Mouse (Mus musculus) layer of hippocampus, adult 9-10 months (tissue): ENCODE data around the gene Galt.
"Not testable (repeated sequence)": the region's sequence is repeated elsewhere in the genome, so short reads cannot be mapped to it uniquely, and the experiment has no call there.

Experiments
- DNase-seq: peaks from one replicate; pipeline ENCODE4 v3.0.0; 2022; ENCODE audit warnings: low spot score

Gene Galt

GRCm38 (mm10) chr4:41740380-41741157, 14.5 kb upstream of the Galt start:
- no peak for DNase-seq

GRCm38 (mm10) chr4:41741158-41741560, 13.9 kb upstream of the Galt start:
- peak; percentile 82 for DNase-seq

DNA sequence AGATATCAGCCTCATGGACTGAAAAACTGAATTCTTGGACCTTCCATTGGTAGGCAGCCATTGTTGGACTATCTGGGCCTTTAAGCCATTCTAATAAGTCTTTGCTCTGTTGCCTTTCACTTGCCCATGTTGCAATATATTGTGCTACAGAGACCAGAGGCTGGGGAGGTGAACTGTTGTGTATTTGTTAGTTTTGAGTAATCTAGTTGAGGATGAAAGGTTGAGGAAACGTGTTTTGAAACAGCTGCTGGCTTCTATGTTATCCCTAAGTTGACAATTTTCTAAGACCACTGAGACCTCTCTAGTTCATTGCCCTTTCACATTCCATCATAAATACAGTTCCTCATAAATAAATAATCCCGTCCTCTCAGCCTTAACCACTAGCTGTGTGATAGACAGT, 10.9 kb upstream of the Galt start:
- DNase-seq, result no peak

DNA sequence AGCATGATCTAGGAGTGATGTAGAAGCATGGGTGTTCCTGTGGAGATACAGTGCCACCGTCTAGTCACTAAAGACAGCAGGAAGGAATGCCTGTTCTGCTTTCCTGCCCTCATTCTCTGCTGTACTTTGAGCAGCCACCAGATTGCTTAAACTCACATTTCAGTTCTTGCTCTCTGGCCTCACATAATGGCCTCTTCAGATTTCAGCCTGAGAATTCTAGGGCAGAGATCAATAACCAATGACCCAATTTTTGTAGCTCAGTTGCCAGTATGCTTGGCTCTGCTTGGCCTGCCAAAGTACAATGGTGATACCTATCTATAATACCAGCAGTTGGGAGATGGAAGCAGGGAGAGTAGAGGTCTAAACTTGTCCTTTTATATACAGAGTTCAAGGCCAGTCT, 10.0 kb upstream of the Galt start:
- DNase-seq, result no peak

GRCm38 (mm10) chr4:41755338-41756305, 594 bp downstream of the Galt start, which contains the start of gene Sigmar1:
Gene Sigmar1 (minus strand): TSS chr4:41756157.
- peak; percentile 66 for DNase-seq

DNA sequence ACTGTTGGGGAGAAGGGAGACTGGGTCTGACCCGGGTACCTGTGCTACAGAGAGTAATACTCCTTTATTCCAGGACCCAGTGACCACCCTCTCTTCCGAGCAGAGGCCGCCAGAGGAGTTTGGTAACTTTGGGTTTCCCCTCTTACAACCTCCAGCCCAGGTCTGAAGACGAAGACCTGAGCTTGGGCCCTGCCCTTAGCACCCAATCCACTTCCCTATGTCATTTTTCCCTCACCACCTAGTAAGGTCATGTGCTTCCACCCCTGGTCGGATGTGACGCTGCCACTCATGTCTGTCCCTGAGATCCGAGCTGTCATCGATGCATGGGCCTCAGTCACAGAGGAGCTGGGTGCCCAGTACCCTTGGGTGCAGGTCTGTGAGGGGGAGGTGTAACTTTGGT, 1.4 kb downstream of the Galt start:
- DNase-seq, result no peak

- DNase-seq, result no peak
Measured at GRCm38 (mm10) chr4:41757321-41757720, 2.3 kb downstream of the Galt start.

- DNase-seq, result no peak
Measured at GRCm38 (mm10) chr4:41758021-41758420, 3.0 kb downstream of the Galt start.

DNA sequence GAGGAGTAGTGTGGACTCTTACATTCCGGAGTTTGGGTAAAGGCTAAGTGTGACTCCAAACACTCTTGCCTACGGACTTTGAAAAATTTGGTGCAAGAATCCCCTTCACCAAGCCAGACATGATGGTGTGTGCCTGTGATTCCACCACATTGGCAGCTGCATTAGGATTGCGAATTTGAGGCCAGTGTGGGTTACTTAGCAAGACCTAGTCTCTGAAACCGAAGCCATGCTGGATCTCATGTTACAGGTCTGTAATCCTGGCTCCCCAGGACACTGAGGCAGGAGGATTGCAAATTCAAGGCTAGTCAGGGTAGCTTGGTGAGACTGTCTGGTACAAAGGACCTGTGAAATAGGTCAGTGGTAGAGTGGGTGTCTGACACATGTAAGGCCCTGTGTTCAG, 3.7 kb downstream of the Galt start:
- DNase-seq, result no peak

- no peak for DNase-seq
Measured at GRCm38 (mm10) chr4:41759206-41759605, 4.2 kb downstream of the Galt start.

- no peak for DNase-seq
Measured at GRCm38 (mm10) chr4:41759656-41760287, 4.7 kb downstream of the Galt start.

DNA sequence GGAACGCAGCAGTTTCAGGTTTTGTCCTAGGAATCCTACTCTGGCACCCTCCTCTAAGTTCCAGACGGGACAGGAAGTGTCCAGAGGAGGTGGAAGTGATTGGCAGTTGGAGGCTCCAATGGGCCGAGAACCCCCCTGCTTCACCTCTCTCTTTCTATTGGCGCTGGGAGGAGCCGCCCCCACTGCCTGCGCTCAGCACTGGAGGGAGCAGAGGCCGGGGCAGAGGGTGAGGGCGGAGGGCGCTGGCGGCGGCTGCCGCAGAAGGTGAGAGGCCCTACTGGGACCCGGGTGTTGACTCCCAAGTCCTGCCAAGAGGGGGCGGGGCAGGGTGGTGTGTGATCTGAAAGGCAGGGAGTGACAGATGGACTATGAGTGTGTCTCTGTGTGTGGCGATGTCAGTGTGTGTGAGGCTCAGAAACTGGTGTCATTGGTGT, 5.3 kb downstream of the Galt start:
- no peak for DNase-seq

- no peak for DNase-seq
Measured at GRCm38 (mm10) chr4:41760911-41761310, 5.9 kb downstream of the Galt start.

- DNase-seq, result no peak
Measured at GRCm38 (mm10) chr4:41761680-41762079, 6.7 kb downstream of the Galt start.

GRCm38 (mm10) chr4:41762099-41762687, 7.2 kb downstream of the Galt start:
- DNase-seq, result no peak

GRCm38 (mm10) chr4:41762688-41763114, 7.7 kb downstream of the Galt start:
- not testable (repeated sequence) for DNase-seq

- DNase-seq, result not testable (repeated sequence)
Measured at GRCm38 (mm10) chr4:41763176-41763575, 8.1 kb downstream of the Galt start.

DNA sequence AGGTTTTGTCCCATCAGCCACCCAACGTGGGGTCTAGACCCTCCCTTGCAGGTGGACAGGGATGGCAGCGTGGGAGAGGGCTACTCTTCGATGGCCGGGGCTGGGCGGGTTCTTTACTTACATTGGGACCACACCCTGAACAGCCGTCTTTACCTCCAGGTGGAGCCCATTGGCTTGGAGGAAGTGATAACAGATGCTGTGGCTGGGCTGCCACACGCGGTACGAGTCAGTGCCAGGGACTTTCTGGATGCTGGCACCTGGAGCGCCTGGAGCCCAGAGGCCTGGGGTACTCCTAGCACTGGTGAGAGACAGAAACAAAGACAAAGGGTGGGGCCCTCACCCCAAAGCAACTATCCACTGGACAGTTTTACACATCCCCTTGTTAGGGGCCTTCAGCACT, 12.3 kb downstream of the Galt start:
- not testable (repeated sequence) for DNase-seq

DNA sequence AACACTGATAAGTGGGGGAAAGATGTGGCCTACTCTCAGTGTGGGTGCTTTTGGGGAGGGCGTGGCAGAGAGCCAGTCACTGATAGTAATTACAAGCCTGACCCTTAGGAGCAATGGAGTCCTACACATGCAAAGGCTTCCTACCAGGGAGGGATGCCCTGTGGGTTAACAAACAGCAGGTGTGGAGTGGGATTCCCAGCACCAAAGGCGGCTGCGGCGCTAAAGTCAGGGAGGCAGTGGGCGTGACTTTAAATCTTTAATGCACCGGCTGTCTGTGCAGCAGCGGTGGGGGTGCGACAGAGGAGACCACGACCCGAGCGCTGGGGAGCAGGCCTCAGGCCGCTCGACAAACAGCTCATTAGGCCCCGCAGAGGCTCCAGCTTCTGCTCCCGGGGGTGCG, 17.9 kb downstream of the Galt start:
- DNase-seq, result not testable (repeated sequence)

GRCm38 (mm10) chr4:41773502-41773901, 18.5 kb downstream of the Galt start:
- not testable (repeated sequence) for DNase-seq

- DNase-seq, result not testable (repeated sequence)
Measured at GRCm38 (mm10) chr4:41774002-41774401, 19.0 kb downstream of the Galt start, which contains the start of gene Ccl27a. Gene Ccl27a (minus strand): TSS chr4:41774247.

DNA sequence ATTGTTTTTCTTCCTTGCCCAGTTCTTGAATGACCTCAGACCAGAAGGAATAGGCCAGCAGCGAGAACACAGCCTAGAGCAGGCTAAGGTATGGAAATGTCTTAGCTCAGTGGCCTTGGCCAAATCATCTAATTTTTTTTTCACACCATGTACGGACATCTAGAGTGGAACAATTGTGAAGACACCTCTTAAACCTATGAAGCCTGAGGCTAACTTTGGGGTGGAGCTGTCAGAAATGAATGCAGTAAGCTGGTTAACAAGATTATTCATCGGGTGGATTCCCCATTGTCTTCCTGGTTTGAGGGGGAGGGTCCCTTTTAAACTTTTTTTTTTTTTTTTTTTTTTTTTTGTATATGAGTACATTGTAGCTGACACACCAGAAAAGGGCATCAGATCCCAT, 19.5 kb downstream of the Galt start:
- not testable (repeated sequence) for DNase-seq
